Mouse (Mus musculus): Measurements from ENCODE around the gene Zfyve21.

The Zfyve21 gene

DNA sequence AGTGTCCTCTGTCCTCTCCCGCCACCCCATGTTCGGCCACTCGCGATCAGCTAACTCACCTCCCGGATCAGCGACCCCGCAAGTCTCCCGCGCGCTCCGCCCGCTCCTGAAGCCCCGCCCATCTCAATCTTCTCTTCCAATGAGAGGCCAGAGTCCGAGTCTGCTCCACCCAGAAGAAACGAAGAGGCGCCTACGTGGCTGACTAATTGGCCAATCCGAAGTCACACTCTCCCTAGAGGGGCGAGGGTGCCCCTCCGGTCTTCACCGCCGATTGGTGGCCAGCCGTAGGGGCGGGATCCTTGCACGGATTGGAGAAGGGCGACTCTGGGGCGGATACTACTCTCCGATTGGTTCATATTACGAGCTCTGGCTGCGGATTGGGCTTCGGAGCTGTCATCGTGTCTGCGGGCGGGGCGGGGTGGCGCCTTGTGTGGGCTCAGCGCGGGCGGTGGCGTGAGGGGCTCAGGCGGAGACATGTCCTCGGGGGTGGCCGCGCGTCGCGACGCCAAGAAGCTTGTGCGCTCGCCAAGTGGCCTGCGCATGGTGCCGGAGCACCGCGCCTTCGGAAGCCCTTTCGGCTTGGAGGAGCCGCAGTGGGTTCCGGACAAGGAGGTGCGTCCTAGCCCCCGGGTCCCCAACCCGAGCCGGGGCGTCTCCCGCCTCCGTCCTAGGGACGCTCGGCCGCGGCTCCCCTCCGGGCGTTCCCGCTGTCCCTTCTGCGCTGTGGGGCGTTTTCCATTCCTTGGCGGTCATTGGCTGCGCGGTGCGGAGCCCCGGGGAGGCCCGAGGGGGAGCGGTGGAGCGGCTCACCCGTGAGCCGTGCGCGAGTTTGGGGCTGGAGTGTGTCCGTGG is at the start of gene Zfyve21, which contains the start of gene Xrcc3:
TSS of gene Zfyve21 (plus strand) at position 405 of the 852 bp plus-strand sequence.
TSS of gene Xrcc3 (minus strand) at position 108 of the 852 bp plus-strand sequence.
- peak; percentile 94 to 99 for DNase-seq

DNA sequence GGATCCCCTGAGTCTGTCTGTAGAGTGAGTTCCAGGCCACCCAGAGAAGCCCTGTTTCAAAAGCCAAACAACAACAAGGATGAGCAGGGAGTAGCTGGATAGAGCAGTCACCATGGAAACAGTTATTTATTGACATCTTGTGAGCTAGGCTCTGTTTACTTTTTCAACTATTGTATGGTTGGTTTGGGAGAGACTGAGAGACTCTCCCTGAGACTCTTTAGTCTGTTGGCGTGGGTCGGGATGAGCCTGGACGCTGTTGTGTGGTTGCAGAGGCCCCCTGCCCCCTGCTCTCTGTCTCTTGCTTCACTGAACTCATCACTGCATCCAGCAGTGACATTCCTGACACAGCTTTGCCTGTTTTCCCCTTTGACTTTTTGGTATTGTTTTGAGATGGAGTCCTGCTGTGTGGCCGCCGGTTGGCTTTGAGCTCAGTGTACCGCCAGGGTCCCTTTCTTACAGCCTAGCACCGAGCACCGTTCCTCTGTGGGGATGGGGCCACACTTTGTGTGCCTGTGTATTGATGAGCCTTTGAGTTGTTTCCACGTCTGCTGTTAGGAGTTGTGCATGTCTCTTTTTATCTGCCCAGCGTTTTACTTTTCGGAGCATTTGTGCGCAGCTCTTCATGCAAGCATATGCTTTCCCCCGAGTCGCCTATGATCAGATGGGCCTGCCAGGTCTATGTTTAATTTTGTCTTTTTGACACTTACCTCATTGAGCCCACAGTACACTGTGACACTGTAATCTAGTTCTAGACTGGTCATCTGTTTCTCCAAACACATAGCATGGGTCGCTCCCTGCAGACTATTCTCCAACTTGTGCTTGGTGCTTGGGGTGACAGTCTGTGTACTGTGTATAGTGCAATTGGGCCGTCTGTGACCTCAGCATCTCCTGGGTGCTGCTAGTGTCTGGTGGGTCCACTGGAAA is 47.4 kb upstream of the Zfyve21 start:
- DNase-seq, result peak; percentile 40 to 45

DNA sequence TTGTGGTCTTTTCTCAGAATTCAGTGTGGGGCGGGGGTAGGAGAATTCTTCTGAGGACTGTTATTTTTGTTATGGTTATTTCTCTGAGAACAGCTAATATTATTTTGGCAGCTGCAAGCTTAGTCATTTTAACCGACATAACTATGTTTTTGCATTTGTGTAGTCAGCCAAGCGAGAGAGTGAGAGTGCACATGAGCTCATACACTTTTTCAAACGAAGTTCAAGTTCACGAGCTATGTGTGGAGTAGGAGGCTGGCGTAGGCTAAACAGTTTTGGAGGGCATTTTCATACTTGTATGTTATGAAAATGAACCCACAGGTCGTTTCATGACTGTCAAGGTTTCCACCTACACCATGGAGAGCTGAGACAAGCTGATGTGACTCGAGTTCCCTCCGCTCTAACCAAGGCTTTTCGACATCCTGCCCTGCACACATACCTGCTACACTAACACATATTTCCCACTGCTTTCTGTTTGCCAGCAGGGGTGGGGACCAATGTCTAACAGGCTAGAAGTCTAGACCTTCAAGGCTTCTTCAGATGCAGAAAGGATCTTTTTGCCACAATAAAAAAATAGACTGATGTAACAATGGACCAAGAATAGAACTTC is 45.5 kb upstream of the Zfyve21 start:
- DNase-seq, result no peak

DNA sequence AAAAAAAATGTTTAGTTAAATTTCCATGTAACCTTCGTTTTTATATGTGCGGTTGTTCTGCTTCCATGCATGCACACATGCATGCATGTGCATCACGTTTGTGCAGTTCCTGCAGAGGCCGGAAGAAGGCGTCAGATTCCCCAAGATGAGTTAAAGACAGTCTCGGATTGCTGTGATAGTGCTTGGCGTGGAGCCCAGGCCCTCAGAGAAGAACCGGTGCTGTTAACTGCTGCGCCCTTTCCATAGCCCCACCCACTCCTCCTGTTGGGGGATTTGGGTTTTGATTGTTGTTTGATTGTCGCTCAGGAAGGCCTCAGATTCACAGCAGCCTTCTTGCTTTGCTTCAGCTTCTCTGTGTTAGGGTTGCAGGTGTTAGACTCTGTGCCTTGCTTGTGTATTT is 44.7 kb upstream of the Zfyve21 start:
- peak; percentile 58 for DNase-seq

- DNase-seq, result no peak
Observed at GRCm38 (mm10) chr12:111769816-111770577, 44.0 kb upstream of the Zfyve21 start.

GRCm38 (mm10) chr12:111770651-111771050 is 43.3 kb upstream of the Zfyve21 start:
- DNase-seq, result peak in 1 of 2 experiments; percentile 30

GRCm38 (mm10) chr12:111774156-111774555 is 39.8 kb upstream of the Zfyve21 start:
- no peak for DNase-seq

DNA sequence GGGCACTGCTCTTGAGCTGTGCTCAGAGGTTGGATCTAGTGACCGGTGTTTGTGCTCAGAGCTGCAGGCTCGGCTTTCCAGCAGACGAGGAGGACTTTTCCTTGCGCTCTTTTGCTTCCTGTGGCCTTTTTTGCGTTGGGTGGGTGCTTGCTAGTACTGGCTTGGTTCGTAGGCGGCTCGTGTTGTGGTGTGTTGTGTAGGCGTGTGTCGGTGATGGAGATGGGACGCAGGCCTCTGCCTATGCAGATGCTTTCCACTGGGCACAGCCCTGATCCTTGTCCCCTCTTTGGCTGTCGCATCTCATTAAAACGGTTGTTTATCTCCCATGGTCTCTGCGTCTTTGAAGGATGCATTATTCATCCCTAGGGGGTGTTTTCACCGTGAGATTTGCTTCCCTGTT is 39.1 kb upstream of the Zfyve21 start:
- no peak for DNase-seq

- no peak for DNase-seq
Observed at GRCm38 (mm10) chr12:111777919-111778318, 36.1 kb upstream of the Zfyve21 start.

DNA sequence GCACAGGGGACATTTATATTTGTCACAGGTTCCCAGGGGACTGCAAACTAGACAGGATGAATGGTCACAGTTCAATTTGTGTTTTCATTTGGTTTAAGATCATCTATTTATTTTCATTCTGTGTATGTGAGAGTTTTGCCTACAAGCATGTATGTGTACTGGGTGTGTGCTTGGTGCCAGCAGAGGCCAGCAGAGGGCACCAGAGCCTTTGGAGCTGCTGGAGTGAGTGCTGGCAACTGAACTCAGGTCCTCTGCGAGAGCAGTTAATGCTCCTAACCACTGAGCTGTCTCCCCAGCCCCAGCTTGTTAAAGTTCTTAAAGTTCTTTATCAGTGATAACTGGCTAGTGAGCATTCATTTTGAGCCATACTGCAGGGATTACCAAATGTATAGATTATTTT is 34.4 kb upstream of the Zfyve21 start:
- no peak for DNase-seq

DNA sequence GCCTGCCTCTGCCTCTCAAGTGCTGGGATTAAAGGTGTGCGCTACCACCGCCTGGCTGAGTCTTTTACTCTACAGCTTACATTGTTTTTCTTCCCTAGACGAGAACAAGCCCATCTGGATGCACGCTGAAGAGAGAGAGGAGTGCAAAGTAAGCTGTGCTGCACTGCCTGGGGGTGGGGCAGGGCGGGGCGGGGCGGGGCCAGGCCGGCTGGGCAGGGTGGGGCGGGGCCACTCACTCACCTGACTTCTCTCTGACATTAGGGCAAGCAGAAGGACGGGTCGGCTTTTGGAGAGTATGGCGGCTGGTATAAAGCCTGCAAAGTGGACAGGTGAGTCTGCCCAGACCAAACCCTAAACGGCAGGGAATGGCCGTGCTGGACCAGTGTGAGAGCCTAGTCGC is 28.8 kb upstream of the Zfyve21 start:
- DNase-seq, result no peak

- no peak for DNase-seq
Observed at GRCm38 (mm10) chr12:111787015-111787414, 27.0 kb upstream of the Zfyve21 start.

DNA sequence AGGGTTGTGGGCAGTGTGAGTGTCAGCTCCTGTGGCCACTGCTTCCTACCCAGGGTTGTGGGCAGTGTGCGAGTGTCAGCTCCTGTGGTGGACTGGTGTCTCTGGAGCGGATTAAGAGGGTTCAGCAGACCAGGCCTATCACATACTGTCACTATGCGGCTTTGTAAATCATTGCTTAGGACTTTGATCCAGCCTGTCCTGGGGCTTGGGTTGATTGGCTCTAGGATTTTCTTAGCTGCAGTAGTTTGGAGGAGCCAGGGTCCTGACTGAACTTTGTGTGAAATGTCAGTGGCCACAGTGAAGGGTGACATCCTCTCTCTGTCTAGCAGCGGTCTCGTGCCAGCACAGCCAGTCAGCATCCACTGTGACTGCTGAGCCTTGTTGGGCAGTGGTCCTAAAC is 23.9 kb upstream of the Zfyve21 start:
- DNase-seq, result no peak

DNA sequence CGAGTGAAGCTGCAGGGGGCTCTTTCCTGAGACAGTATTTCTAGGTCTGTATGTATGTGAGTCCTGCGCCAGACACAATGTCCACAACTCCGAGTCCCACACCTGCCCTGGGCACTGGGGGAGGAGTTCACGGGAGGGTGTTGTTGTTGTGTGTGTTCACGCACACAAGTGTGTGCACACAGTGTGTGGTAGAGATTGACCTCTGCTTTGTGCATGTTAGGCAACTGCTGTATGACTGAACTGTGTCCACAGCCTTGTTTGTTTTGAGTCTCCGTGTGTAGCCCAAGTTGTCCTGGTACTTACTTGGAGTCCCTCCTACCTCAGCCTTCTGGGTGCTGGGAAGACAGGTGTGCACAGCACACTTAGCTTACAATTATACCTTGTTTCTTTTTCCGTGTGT is 23.3 kb upstream of the Zfyve21 start:
- no peak for DNase-seq

- no peak for DNase-seq
Observed at GRCm38 (mm10) chr12:111791474-111792104, 22.4 kb upstream of the Zfyve21 start.

DNA sequence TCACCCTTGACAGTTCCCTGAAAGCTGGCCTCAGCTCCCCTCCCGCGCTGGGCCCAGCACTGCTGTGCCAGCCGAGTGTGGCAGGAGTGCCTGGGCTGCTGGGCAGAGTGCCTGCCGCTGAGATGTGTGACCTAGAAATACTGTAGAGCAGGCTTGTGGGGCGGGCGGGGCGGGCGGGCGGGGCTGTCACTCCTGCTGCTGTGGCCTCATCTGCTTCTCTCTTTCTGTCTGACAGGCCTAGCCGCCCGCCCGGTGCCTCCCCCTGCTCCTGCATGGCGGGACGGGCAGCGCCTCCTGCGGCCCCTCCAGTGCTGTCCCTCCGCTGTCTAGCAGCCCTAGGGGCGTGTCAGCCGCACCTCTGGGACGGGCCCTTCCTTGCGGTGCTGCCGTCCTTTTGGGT is 19.9 kb upstream of the Zfyve21 start:
- DNase-seq, result peak; percentile 68 to 76

DNA sequence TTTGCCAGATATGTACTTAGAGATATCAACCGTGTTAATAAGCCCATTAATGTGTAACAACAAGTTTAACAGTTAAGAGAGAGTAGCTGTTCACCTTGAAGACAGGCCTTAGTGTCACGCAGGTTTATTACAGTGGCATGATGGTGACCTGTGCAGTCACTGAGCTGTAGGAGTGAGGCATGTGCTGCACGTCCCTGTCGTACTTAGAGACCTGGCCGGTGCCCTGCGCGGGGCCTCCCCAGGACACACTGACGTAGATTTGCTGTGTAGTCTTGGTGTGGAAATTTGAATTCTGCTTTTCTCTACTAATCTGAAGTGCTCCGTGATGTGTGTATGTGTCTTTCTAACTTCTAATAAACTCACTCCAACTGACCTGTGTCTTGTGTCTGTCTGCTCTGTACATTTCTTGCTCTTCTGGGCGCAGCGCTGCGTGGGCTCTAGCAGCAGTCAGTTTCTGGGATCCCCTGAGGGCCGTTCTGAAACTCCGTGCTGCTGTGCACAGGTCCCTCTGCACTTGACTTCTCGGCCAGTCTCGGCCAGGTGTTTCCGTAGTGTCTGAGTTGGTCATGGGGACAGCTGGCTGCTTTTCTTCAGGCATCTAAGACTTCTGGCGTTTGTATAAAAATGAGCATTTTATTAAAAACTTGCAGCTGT is 19.3 kb upstream of the Zfyve21 start:
- no peak for DNase-seq

DNA sequence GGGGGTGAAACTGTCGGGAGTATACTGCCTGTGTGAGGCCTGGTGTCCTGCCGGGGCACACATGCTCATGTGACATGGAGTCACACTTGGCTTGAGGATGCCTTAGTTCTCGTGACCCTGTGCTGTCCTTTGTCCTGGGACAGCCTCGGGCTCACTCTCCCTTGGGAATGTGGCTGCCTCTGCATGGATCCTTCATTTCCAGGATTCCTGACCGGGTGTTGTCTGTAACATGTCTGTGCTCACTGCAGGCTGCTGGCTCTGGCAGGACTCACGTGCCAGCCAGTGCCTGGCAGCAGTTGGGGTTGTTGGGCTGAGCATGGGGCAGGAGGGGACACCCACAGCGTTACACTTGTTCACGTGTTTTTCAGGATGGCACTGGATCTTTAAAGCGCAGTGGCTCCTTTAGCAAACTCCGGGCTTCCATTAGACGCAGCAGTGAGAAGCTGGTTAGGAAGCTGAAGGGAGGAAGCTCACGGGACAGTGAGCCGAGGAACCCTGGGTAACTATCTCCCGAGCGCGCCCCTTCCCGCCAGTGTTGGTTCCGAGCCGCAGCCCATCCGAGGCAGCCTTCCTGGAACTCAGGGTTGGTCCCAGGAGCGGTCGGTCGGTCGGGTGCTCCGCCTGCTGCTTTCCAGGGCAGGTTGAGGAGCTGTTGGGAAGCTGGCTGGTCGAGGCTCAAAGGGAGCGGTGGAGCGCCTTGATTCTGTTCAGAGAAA is 18.6 kb upstream of the Zfyve21 start:
- peak; percentile 60 to 66 for DNase-seq

GRCm38 (mm10) chr12:111797251-111797650 is 16.7 kb upstream of the Zfyve21 start:
- no peak for DNase-seq

GRCm38 (mm10) chr12:111798493-111798892 is 15.5 kb upstream of the Zfyve21 start:
- no peak for DNase-seq
